Mouse (Mus musculus): ENCODE measurements around the gene Scly. TPM values are rescaled to one million over a fixed set of nuclear protein-coding genes. Genes with fewer than 3 reads are reported as not detected.

Scly gene
- polyA plus RNA-seq (2012; rRNA removed): 23.7 and 26.6 TPM in 2 replicates

- Histone ChIP-seq H3K4me3 (replicated peaks; ENCODE audit: extremely low read depth, low read depth, low read length) (peak within 1 kb of the TSS; percentile 86), H3K4me1 (ENCODE audit: control insufficient read depth, insufficient read depth, low read length) (peaks cover 3% of the 10 kb centered on the region; the same call in 1 of the 2 replicates)
- peak; percentile 92 for DNase-seq
- peak; percentile 65 for TF ChIP-seq POLR2A (IDR thresholded peaks at IDR 0.05; ENCODE audit: borderline replicate concordance, extremely low read depth, low read depth, low read length)
- TF ChIP-seq CTCF (IDR thresholded peaks at IDR 0.05; ENCODE audit: insufficient read depth, low read length): no peak
- 2% methylated on average over 62 of the region's 65 CpGs for WGBS
Observed at GRCm38 (mm10) chr1:91297799-91298744, at the start of gene Scly. Gene Scly, plus strand, starts transcription at chr1:91298338.

DNA sequence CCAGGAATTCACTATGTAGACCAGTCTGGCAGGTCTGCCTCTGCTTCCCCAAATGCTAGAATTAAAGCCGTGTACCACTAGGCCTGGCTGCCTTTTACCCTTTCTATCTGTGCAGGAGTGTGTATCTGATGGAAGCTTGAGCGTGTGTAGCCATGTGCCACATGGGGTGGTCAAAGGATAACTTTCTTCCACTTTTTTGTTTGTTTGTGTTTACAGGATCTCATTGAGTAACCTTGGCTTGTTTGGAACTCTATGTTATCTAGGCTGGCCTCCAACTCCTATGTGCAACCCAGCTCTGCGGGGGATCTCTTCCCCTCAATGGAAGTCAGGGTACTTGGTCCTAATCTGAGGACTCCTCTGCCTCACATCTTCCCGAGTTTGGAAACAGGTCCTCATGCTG, 49.2 kb upstream of the Scly start:
- 50% methylated on average over 4 of the region's 4 CpGs for WGBS
- no peak for TF ChIP-seq POLR2A (IDR thresholded peaks at IDR 0.05; ENCODE audit: borderline replicate concordance, extremely low read depth, low read depth, low read length)
- TF ChIP-seq CTCF (IDR thresholded peaks at IDR 0.05; ENCODE audit: insufficient read depth, low read length): no peak

DNA sequence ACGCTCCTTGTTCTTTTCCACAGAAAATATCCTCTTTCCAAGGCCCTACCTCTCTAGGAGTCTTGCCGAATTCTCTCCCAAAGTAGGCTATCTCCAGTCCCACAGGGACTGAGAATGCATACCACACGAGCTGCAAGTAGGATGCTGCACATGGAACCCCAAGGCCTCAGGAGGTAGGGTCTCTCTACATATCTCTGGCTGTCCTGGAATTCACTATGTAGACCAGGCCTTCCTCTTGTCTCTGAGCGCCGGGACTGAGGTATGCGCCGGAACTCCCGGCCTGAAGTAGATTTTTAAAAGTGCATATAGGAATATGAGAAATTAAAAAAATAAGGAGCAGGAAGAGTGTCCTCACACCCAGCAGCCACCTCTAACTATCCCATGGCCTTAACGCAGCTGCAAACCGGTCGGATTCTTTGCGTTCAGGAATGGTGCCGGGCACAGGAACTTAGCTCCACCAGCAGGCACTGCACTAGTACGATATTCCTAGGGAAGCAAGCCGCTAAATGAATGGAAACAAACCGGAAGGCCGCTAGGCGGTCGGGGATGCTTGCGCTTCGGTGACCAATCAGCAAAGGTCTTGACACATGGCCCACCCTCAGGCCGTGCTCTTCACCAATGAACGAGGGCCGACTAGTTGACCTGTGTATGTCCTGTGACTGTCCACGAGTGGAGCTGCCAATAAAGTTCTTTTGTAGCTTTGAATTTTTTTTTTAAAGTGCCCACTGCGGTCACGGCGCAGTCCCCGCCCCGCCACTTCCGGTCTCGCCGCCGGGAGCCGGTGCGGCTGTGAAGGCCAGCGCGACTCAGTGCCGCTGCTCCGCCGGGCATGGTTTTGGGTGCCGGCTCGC, 48.3 kb upstream of the Scly start, which contains the start of gene Ube2f:
Ube2f (plus strand) TSS at position 741 of the 851 bp plus-strand sequence.
- peak; percentile 36; the same call in 1 of the 2 replicates for TF ChIP-seq CTCF (IDR thresholded peaks at IDR 0.05; ENCODE audit: insufficient read depth, low read length)
- TF ChIP-seq POLR2A (IDR thresholded peaks at IDR 0.05; ENCODE audit: borderline replicate concordance, extremely low read depth, low read depth, low read length): peak; percentile 76; the same call in 1 of the 2 replicates
- H3K4me1 ChIP-seq (ENCODE audit: control insufficient read depth, insufficient read depth, low read length): peaks cover 13% of the 10 kb centered on the region
- H3K4me3 ChIP-seq (replicated peaks; ENCODE audit: extremely low read depth, low read depth, low read length): peak within 1 kb of the TSS; percentile 78
- under 1% methylated on average over 43 of the region's 43 CpGs for WGBS
- peak; percentile 86 for DNase-seq

More for the DNA sequence above, 49.2 kb upstream of the Scly start:
- no peak for DNase-seq
- Histone ChIP-seq H3K4me3 (replicated peaks; ENCODE audit: extremely low read depth, low read depth, low read length) (no peak overlapping the region), H3K4me1 (ENCODE audit: control insufficient read depth, insufficient read depth, low read length) (peaks cover 13% of the 10 kb centered on the region)

- H3K4me1 ChIP-seq (ENCODE audit: control insufficient read depth, insufficient read depth, low read length): peaks cover 13% of the 10 kb centered on the region
- WGBS: under 1% methylated on average over 64 of the region's 70 CpGs
- peak; percentile 47 for DNase-seq
- peak overlapping the region; percentile 78 for H3K4me3 ChIP-seq (replicated peaks; ENCODE audit: extremely low read depth, low read depth, low read length)
- TF ChIP-seq CTCF (IDR thresholded peaks at IDR 0.05; ENCODE audit: insufficient read depth, low read length) (no peak), POLR2A (IDR thresholded peaks at IDR 0.05; ENCODE audit: borderline replicate concordance, extremely low read depth, low read depth, low read length) (no peak)
Observed at GRCm38 (mm10) chr1:91250415-91251147, 47.6 kb upstream of the Scly start.

DNA sequence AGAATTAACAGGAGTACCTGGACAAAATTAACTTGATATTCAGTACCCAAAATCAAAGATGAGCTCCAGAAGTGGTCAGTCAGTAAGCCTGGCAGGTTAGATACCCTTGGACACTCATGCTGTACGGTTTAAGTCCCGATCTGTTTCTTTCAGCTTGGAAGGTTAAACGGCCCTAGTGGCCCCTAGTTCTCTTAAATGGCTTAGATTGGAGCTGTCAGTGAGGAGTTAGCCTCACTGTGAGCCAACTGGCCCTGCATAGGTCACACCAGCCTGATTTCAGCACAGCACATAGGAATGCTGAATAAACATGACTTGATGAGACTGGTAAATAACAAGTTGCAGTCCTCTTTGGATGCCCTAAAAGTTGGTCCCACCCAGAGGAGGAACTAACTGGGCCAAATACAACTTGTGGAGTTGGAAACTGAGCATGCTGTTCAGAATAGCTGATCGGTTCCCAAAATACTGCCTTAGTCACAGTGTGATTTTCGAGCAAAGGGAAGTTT, 46.9 kb upstream of the Scly start:
- peak overlapping the region; percentile 78 for H3K4me3 ChIP-seq (replicated peaks; ENCODE audit: extremely low read depth, low read depth, low read length)
- WGBS: 25% methylated on average over 5 of the region's 5 CpGs
- peak; percentile 24 for DNase-seq
- TF ChIP-seq CTCF (IDR thresholded peaks at IDR 0.05; ENCODE audit: insufficient read depth, low read length): no peak
- TF ChIP-seq POLR2A (IDR thresholded peaks at IDR 0.05; ENCODE audit: borderline replicate concordance, extremely low read depth, low read depth, low read length): no peak
- peaks cover 13% of the 10 kb centered on the region for H3K4me1 ChIP-seq (ENCODE audit: control insufficient read depth, insufficient read depth, low read length)

- no peak for DNase-seq
- WGBS: 41% methylated on average over 8 of the region's 8 CpGs
- peaks cover 16% of the 10 kb centered on the region for H3K4me1 ChIP-seq (ENCODE audit: control insufficient read depth, insufficient read depth, low read length)
- TF ChIP-seq CTCF (IDR thresholded peaks at IDR 0.05; ENCODE audit: insufficient read depth, low read length): peak; percentile 50; the same call in 1 of the 2 replicates
- TF ChIP-seq POLR2A (IDR thresholded peaks at IDR 0.05; ENCODE audit: borderline replicate concordance, extremely low read depth, low read depth, low read length): no peak
- peak overlapping the region; percentile 19 for H3K4me3 ChIP-seq (replicated peaks; ENCODE audit: extremely low read depth, low read depth, low read length)
Observed at GRCm38 (mm10) chr1:91251927-91252326, 46.2 kb upstream of the Scly start.

GRCm38 (mm10) chr1:91257918-91258317, 40.2 kb upstream of the Scly start:
- H3K4me3 ChIP-seq (replicated peaks; ENCODE audit: extremely low read depth, low read depth, low read length): no peak overlapping the region

GRCm38 (mm10) chr1:91259794-91260193, 38.3 kb upstream of the Scly start:
- WGBS: 65% methylated on average over 5 of the region's 5 CpGs
- H3K4me1 ChIP-seq (ENCODE audit: control insufficient read depth, insufficient read depth, low read length): peaks cover 20% of the 10 kb centered on the region
- TF ChIP-seq POLR2A (IDR thresholded peaks at IDR 0.05; ENCODE audit: borderline replicate concordance, extremely low read depth, low read depth, low read length) (no peak), CTCF (IDR thresholded peaks at IDR 0.05; ENCODE audit: insufficient read depth, low read length) (no peak)
- no peak for DNase-seq
- no peak overlapping the region for H3K4me3 ChIP-seq (replicated peaks; ENCODE audit: extremely low read depth, low read depth, low read length)

More at GRCm38 (mm10) chr1:91257918-91258317, 40.2 kb upstream of the Scly start:
- TF ChIP-seq CTCF (IDR thresholded peaks at IDR 0.05; ENCODE audit: insufficient read depth, low read length) (no peak), POLR2A (IDR thresholded peaks at IDR 0.05; ENCODE audit: borderline replicate concordance, extremely low read depth, low read depth, low read length) (no peak)
- peaks cover 22% of the 10 kb centered on the region for H3K4me1 ChIP-seq (ENCODE audit: control insufficient read depth, insufficient read depth, low read length)
- no peak for DNase-seq
